Mouse (Mus musculus): ENCODE results near the gene Arap1. TPM values are rescaled to one million over a fixed set of nuclear protein-coding genes. Genes with fewer than 3 reads are reported as not detected.

Arap1 gene
- total RNA-seq, 2 experiments from 2014 or later, result 24.9 to 39.1 TPM

GRCm38 (mm10) chr7:101427736-101428135, 79.9 kb downstream of the Arap1 start:
- DNase-seq (ENCODE audit: low spot score in 2 of 2), result peak; percentile 50 to 52

GRCm38 (mm10) chr7:101435038-101435437, 87.2 kb downstream of the Arap1 start:
- no peak for DNase-seq (ENCODE audit: low spot score in 2 of 2)

GRCm38 (mm10) chr7:101437876-101438275, 90.0 kb downstream of the Arap1 start:
- DNase-seq (ENCODE audit: low spot score in 2 of 2), result no peak

- DNase-seq (ENCODE audit: low spot score in 2 of 2), result no peak
Measured at GRCm38 (mm10) chr7:101443093-101443492, 95.2 kb downstream of the Arap1 start.

GRCm38 (mm10) chr7:101444211-101444610, 96.3 kb downstream of the Arap1 start:
- no peak for DNase-seq (ENCODE audit: low spot score in 2 of 2)

GRCm38 (mm10) chr7:101449855-101450254, 102.0 kb downstream of the Arap1 start:
- DNase-seq (ENCODE audit: low spot score in 2 of 2), result no peak

- peak; percentile 95 to 96 for DNase-seq (ENCODE audit: low spot score in 2 of 2)
Measured at GRCm38 (mm10) chr7:101450422-101451401, 102.8 kb downstream of the Arap1 start.

GRCm38 (mm10) chr7:101452669-101453068, 104.8 kb downstream of the Arap1 start:
- DNase-seq (ENCODE audit: low spot score in 2 of 2), result no peak

- DNase-seq (ENCODE audit: low spot score in 2 of 2), result no peak
Measured at GRCm38 (mm10) chr7:101453296-101453695, 105.4 kb downstream of the Arap1 start.

GRCm38 (mm10) chr7:101453725-101454124, 105.9 kb downstream of the Arap1 start:
- peak in 1 of 2 experiments; percentile 40 for DNase-seq (ENCODE audit: low spot score in 2 of 2)

GRCm38 (mm10) chr7:101454479-101454878, 106.6 kb downstream of the Arap1 start:
- DNase-seq (ENCODE audit: low spot score in 2 of 2), result no peak

- DNase-seq (ENCODE audit: low spot score in 2 of 2), result peak in 1 of 2 experiments; percentile 22
Measured at GRCm38 (mm10) chr7:101455141-101455540, 107.3 kb downstream of the Arap1 start.

- peak in 1 of 2 experiments; percentile 5 for DNase-seq (ENCODE audit: low spot score in 2 of 2)
Measured at GRCm38 (mm10) chr7:101456318-101456717, 108.5 kb downstream of the Arap1 start.

GRCm38 (mm10) chr7:101456789-101457188, 108.9 kb downstream of the Arap1 start:
- peak in 1 of 2 experiments; percentile 5 for DNase-seq (ENCODE audit: low spot score in 2 of 2)

- no peak for DNase-seq (ENCODE audit: low spot score in 2 of 2)
Measured at GRCm38 (mm10) chr7:101457283-101457682, 109.4 kb downstream of the Arap1 start.

GRCm38 (mm10) chr7:101457801-101458200, 109.9 kb downstream of the Arap1 start:
- peak in 1 of 2 experiments; percentile 9 for DNase-seq (ENCODE audit: low spot score in 2 of 2)

- DNase-seq (ENCODE audit: low spot score in 2 of 2), result peak in 1 of 2 experiments; percentile 5
Measured at GRCm38 (mm10) chr7:101458278-101458781, 110.5 kb downstream of the Arap1 start.

- DNase-seq (ENCODE audit: low spot score in 2 of 2), result peak in 1 of 2 experiments; percentile 2
Measured at GRCm38 (mm10) chr7:101459305-101459813, 111.5 kb downstream of the Arap1 start.

GRCm38 (mm10) chr7:101459923-101460607, 112.2 kb downstream of the Arap1 start:
- peak in 1 of 2 experiments; percentile 3 for DNase-seq (ENCODE audit: low spot score in 2 of 2)

- peak in 1 of 2 experiments; percentile 18 for DNase-seq (ENCODE audit: low spot score in 2 of 2)
Measured at GRCm38 (mm10) chr7:101460608-101460957, 112.7 kb downstream of the Arap1 start.

- DNase-seq (ENCODE audit: low spot score in 2 of 2), result peak in 1 of 2 experiments; percentile 21
Measured at GRCm38 (mm10) chr7:101461571-101461970, 113.7 kb downstream of the Arap1 start.
